Mouse (Mus musculus) kidney, embryonic 16.5 days (tissue): Measurements from ENCODE around the gene Zfp872. TPM values are rescaled to one million over a fixed set of nuclear protein-coding genes. Genes with fewer than 3 reads are reported as not detected.

Experiments used
- ATAC-seq: fragments of 200-750 bp; cut with Nextera tagmentation; 2 replicates; pipeline ENCODE4 v1.8.0; 2017; ENCODE audit warnings: moderate TSS enrichment; ENCODE audit not compliant: low FRiP score, low TSS enrichment
- H3K27ac ChIP-seq: fragments of 300-500 bp; sonication (generic); 2 replicates; pipeline ENCODE4 v1.5.1; 2014; ENCODE audit warnings: low read length
- H3K27me3 ChIP-seq: fragments of 300-500 bp; sonication (generic); 2 replicates; pipeline ENCODE4 v1.6.1; 2014; ENCODE audit warnings: low read length, control low read depth, mixed read lengths; ENCODE audit not compliant: insufficient read depth
- H3K36me3 ChIP-seq: fragments of 300-500 bp; sonication (generic); 2 replicates; pipeline ENCODE4 v1.6.1; 2014; ENCODE audit warnings: low read length, control low read depth, mixed read lengths; ENCODE audit not compliant: insufficient read depth
- H3K4me1 ChIP-seq: fragments of 300-500 bp; sonication (generic); 2 replicates; pipeline ENCODE4 v1.6.1; 2014; ENCODE audit warnings: low read length, control low read depth, mixed read lengths; ENCODE audit not compliant: insufficient read depth
- H3K4me2 ChIP-seq: fragments of 300-500 bp; sonication (generic); replicated peaks from 2 replicates; pipeline ENCODE4 v1.6.1; 2014; ENCODE audit warnings: low read depth, low read length
- H3K4me3 ChIP-seq: fragments of 300-500 bp; sonication (generic); 2 replicates; pipeline ENCODE4 v1.5.1; 2014; ENCODE audit warnings: mild to moderate bottlenecking, low read length
- H3K9ac ChIP-seq: fragments of 300-500 bp; sonication (generic); replicated peaks from 2 replicates; pipeline ENCODE4 v1.6.1; 2014; ENCODE audit warnings: low read length
- H3K9me3 ChIP-seq: fragments of 300-500 bp; sonication (generic); 2 replicates; pipeline ENCODE4 v1.6.1; 2016; ENCODE audit warnings: low read length, control low read depth
- WGBS: fragments of 180-500 bp; shearing (Covaris S2); extraction: QIAGEN DNeasy Blood & Tissue Kit; methylation state at CpG from one replicate; pipeline ENCODE4 v1.1.7; 2014; 5-methylcytosine and 5-hydroxymethylcytosine counted together
- polyA plus RNA-seq: library from polyadenylated mRNA; unstranded; fragments of >200 nt; fragmentation: Nextera tagmentation; extraction: Ambion mirVana; gene quantifications from 2 replicates; pipeline ENCODE4 v1.2.1, GENCODE M21; 2015

Gene Zfp872
- polyA plus RNA-seq, 1 experiment from 2014 or later, result 0.20 TPM

- no peak for ATAC-seq
- H3K27ac ChIP-seq, result no peak overlapping the region
- H3K9ac ChIP-seq, result no peak overlapping the region
- no peak overlapping the region for H3K4me3 ChIP-seq
- no peaks in the 10 kb centered on the region; the same call in 1 of the 2 replicates for H3K9me3 ChIP-seq
- no peaks in the 10 kb centered on the region for H3K27me3 ChIP-seq
- no peaks in the 10 kb centered on the region for H3K36me3 ChIP-seq
- WGBS, result 95% methylated on average over 4 of the region's 4 CpGs
- H3K4me1 ChIP-seq, result peaks cover 5% of the 10 kb centered on the region; the same call in 1 of the 2 replicates
- H3K4me2 ChIP-seq, result no peak overlapping the region
Measured at GRCm38 (mm10) chr9:22167751-22168150, 20.1 kb upstream of the Zfp872 start.

DNA sequence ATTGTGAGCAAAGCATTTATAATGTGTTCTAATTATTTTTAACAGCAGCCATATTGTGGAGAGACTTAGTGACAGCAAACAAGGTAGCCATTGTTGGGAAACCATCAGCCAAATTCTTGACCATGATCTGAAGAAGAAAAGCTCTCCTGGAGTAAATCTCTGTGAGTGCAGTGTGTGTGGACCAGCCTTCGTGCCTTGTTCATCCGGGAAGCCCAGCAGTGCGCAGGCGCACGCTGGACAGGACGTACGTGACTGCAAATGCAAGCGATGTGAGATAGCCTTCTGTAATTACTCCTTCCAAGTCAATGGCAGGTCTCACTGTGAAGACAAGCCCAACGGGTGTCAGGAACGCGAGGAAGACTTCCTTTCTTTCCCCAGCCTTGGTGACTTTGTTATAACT, 18.6 kb upstream of the Zfp872 start:
- Histone ChIP-seq H3K36me3 (no peaks in the 10 kb centered on the region), H3K9ac (no peak overlapping the region), H3K4me2 (no peak overlapping the region), H3K27me3 (no peaks in the 10 kb centered on the region), H3K27ac (no peak overlapping the region), H3K9me3 (no peaks in the 10 kb centered on the region; the same call in 1 of the 2 replicates), H3K4me3 (no peak overlapping the region), H3K4me1 (peaks cover 5% of the 10 kb centered on the region; the same call in 1 of the 2 replicates)
- 93% methylated on average over 11 of the region's 11 CpGs for WGBS
- ATAC-seq, result no peak

- ATAC-seq, result no peak
- no peaks in the 10 kb centered on the region for H3K4me1 ChIP-seq
- WGBS, result 87% methylated on average over 4 of the region's 4 CpGs
- no peaks in the 10 kb centered on the region for H3K36me3 ChIP-seq
- no peaks in the 10 kb centered on the region for H3K27me3 ChIP-seq
- no peak overlapping the region for H3K9ac ChIP-seq
- H3K4me3 ChIP-seq, result no peak overlapping the region
- no peak overlapping the region for H3K27ac ChIP-seq
- H3K4me2 ChIP-seq, result no peak overlapping the region
- 0 out of 2 replicates have a peak, but pooled peaks cover 7% of the 10 kb centered on the region for H3K9me3 ChIP-seq
Measured at GRCm38 (mm10) chr9:22172318-22172717, 15.6 kb upstream of the Zfp872 start.

- no peaks in the 10 kb centered on the region for H3K27me3 ChIP-seq
- H3K4me1 ChIP-seq, result no peaks in the 10 kb centered on the region
- H3K9me3 ChIP-seq, result peaks cover 31% of the 10 kb centered on the region
- no peak overlapping the region for H3K9ac ChIP-seq
- 36% methylated on average over 5 of the region's 5 CpGs for WGBS
- H3K36me3 ChIP-seq, result peaks cover 5% of the 10 kb centered on the region; the same call in 1 of the 2 replicates
- H3K4me3 ChIP-seq, result no peak overlapping the region
- no peak overlapping the region for H3K4me2 ChIP-seq
- H3K27ac ChIP-seq, result no peak overlapping the region
- ATAC-seq, result no peak
Measured at GRCm38 (mm10) chr9:22196412-22196811, 8.5 kb downstream of the Zfp872 start.

GRCm38 (mm10) chr9:22213785-22214194, 25.9 kb downstream of the Zfp872 start:
- no peaks in the 10 kb centered on the region for H3K27me3 ChIP-seq
- WGBS, result 53% methylated on average over 2 of the region's 2 CpGs
- no peaks in the 10 kb centered on the region for H3K36me3 ChIP-seq
- H3K27ac ChIP-seq, result peak overlapping the region; percentile 57
- H3K4me1 ChIP-seq, result no peaks in the 10 kb centered on the region
- no peak for ATAC-seq
- no peak overlapping the region for H3K9ac ChIP-seq
- H3K4me2 ChIP-seq, result peak overlapping the region; percentile 27; the same call in 1 of the 2 replicates
- peak overlapping the region; percentile 1; the same call in 1 of the 2 replicates for H3K4me3 ChIP-seq
- H3K9me3 ChIP-seq, result no peaks in the 10 kb centered on the region

GRCm38 (mm10) chr9:22214549-22214948, 26.7 kb downstream of the Zfp872 start:
- WGBS, result 80% methylated on average over 2 of the region's 2 CpGs
- H3K9me3 ChIP-seq, result no peaks in the 10 kb centered on the region
- H3K4me2 ChIP-seq, result no peak overlapping the region
- no peak for ATAC-seq
- H3K27me3 ChIP-seq, result no peaks in the 10 kb centered on the region
- no peak overlapping the region for H3K27ac ChIP-seq
- H3K4me3 ChIP-seq, result no peak overlapping the region
- H3K36me3 ChIP-seq, result no peaks in the 10 kb centered on the region
- no peak overlapping the region for H3K9ac ChIP-seq
- H3K4me1 ChIP-seq, result no peaks in the 10 kb centered on the region

DNA sequence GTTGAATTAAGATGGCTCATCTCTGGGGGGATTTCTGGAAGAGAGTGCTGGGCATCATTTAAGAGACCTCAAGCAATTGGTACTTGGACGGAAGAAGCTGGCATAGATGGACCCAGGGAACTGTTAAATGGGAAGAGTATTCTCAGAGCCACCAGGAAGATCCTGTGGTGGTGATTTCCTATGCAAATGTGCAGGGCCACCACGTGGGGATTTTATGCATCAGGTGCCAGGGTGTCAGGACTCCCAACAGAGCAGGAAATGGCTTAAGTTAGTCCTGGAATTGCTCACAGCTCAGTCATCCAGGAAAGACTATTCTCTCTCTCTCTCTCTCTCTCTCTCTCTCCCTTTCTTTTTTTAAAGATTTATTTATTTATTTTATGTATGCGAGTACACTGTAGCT, 28.8 kb downstream of the Zfp872 start:
- no peak overlapping the region for H3K27ac ChIP-seq
- ATAC-seq, result no peak
- H3K4me3 ChIP-seq, result no peak overlapping the region
- no peaks in the 10 kb centered on the region for H3K9me3 ChIP-seq
- H3K9ac ChIP-seq, result no peak overlapping the region
- 51% methylated on average over 3 of the region's 3 CpGs for WGBS
- no peaks in the 10 kb centered on the region for H3K4me1 ChIP-seq
- H3K27me3 ChIP-seq, result no peaks in the 10 kb centered on the region
- H3K36me3 ChIP-seq, result no peaks in the 10 kb centered on the region
- no peak overlapping the region for H3K4me2 ChIP-seq

GRCm38 (mm10) chr9:22217858-22218493, 30.1 kb downstream of the Zfp872 start:
- Histone ChIP-seq H3K27me3 (no peaks in the 10 kb centered on the region), H3K27ac (no peak overlapping the region), H3K9me3 (no peaks in the 10 kb centered on the region), H3K4me3 (no peak overlapping the region), H3K4me1 (no peaks in the 10 kb centered on the region), H3K4me2 (no peak overlapping the region), H3K36me3 (no peaks in the 10 kb centered on the region), H3K9ac (no peak overlapping the region)
- no peak for ATAC-seq
- WGBS, result 39% methylated on average over 7 of the region's 8 CpGs

- H3K4me3 ChIP-seq, result no peak overlapping the region
- WGBS, result 91% methylated on average over 4 of the region's 4 CpGs
- no peak overlapping the region for H3K27ac ChIP-seq
- H3K27me3 ChIP-seq, result no peaks in the 10 kb centered on the region
- H3K9ac ChIP-seq, result no peak overlapping the region
- no peaks in the 10 kb centered on the region for H3K36me3 ChIP-seq
- ATAC-seq, result no peak
- H3K9me3 ChIP-seq, result 0 out of 2 replicates have a peak, but pooled peaks cover 2% of the 10 kb centered on the region
- H3K4me1 ChIP-seq, result peaks cover 4% of the 10 kb centered on the region
- H3K4me2 ChIP-seq, result no peak overlapping the region
Measured at GRCm38 (mm10) chr9:22224066-22224465, 36.2 kb downstream of the Zfp872 start.
